Mouse (Mus musculus) ES-E14 (cell line): Measurements from ENCODE around the gene Sema6d. TPM values are rescaled to one million over a fixed set of nuclear protein-coding genes. Genes with fewer than 3 reads are reported as not detected.

Experiments used
- DNase-seq: peaks from one replicate; pipeline ENCODE4 v3.0.0-alpha.2; 2013; ENCODE audit warnings: low read depth, low spot score
- H3K27ac ChIP-seq: 2 replicates; pipeline ENCODE4 v1.5.1; 2012; ENCODE audit warnings: low read depth, mild to moderate bottlenecking, low read length, moderate library complexity, mixed read lengths; ENCODE audit not compliant: poor library complexity, insufficient read depth, severe bottlenecking
- H3K36me3 ChIP-seq: 2 replicates; pipeline ENCODE4 v1.6.1; 2012; ENCODE audit warnings: mild to moderate bottlenecking, low read length, moderate library complexity, mixed read lengths; ENCODE audit not compliant: control insufficient read depth, poor library complexity, insufficient read depth, severe bottlenecking
- H3K4me1 ChIP-seq, 2 experiments: fragments of 150-350 bp in 1 of 2; sonication (generic) in 1 of 2; 2 replicates each; pipeline ENCODE4 v1.6.1; 2012; ENCODE audit warnings: low read length in 2 of 2, mild to moderate bottlenecking in 1 of 2, mixed read lengths in 1 of 2; ENCODE audit not compliant: control insufficient read depth in 2 of 2, insufficient read depth in 2 of 2, poor library complexity in 1 of 2
- H3K4me3 ChIP-seq, 2 experiments: fragments of 150-350 bp in 1 of 2; sonication (generic) in 1 of 2; 2 replicates each; pipeline ENCODE4 v1.5.1; 2012; ENCODE audit warnings: low read length in 2 of 2, low read depth in 1 of 2, mild to moderate bottlenecking in 1 of 2, mixed read lengths in 1 of 2; ENCODE audit not compliant: insufficient read depth in 1 of 2, poor library complexity in 1 of 2, severe bottlenecking in 1 of 2
- H3K9ac ChIP-seq: 2 replicates; pipeline ENCODE4 v1.6.1; 2012; ENCODE audit warnings: low read depth, mild to moderate bottlenecking, low read length, mixed read lengths; ENCODE audit not compliant: poor library complexity, insufficient read depth, severe bottlenecking
- H3K9me3 ChIP-seq: fragments of 150-350 bp; sonication (generic); 2 replicates; pipeline ENCODE4 v1.6.1; 2012; ENCODE audit warnings: low read depth, mild to moderate bottlenecking, low read length; ENCODE audit not compliant: control insufficient read depth, insufficient read depth
- CHD2 ChIP-seq: IDR thresholded peaks from 2 replicates; pipeline ENCODE4 v1.6.1; 2014; ENCODE audit warnings: mild to moderate bottlenecking, low read depth, low read length, inconsistent platforms
- HCFC1 ChIP-seq: IDR thresholded peaks from 2 replicates; pipeline ENCODE4 v1.6.1; 2012; ENCODE audit warnings: low read length, inconsistent platforms, borderline replicate concordance; ENCODE audit not compliant: insufficient read depth
- MAFK ChIP-seq: IDR thresholded peaks from 2 replicates; pipeline ENCODE4 v1.6.1; 2014; ENCODE audit warnings: mild to moderate bottlenecking, low read depth, low read length, inconsistent platforms; ENCODE audit not compliant: insufficient read depth
- ZC3H11A ChIP-seq: IDR thresholded peaks from 2 replicates; pipeline ENCODE4 v1.6.1; 2012; ENCODE audit warnings: low read depth, mild to moderate bottlenecking, inconsistent platforms, low read length, borderline replicate concordance
- ZNF384 ChIP-seq: IDR thresholded peaks from 2 replicates; pipeline ENCODE4 v1.6.1; 2012; ENCODE audit warnings: low read depth, low read length, inconsistent platforms
- in situ Hi-C, 2 experiments: fragments of 600-800 bp; cut with MboI; formaldehyde crosslinking; loops; one replicate each; pipeline ENCODE4 v1.15.1; 2025; ENCODE audit warnings: low sequenced_read_pairs in 2 of 2, inconsistent platforms in 1 of 2; ENCODE audit not compliant: unreplicated experiment in 2 of 2
- total RNA-seq: library from RNA; depleted of rRNA; stranded (reverse); fragments of 300-350 nt; gene quantifications from 2 replicates; pipeline ENCODE4 v1.2.3, GENCODE M21; 2012

The Sema6d gene
- total RNA-seq, 1 experiment = 0.54 TPM

GRCm38 (mm10) chr2:124522426-124522825 is 432.7 kb downstream of the Sema6d start:
- Histone ChIP-seq H3K27ac (no peak overlapping the region), H3K4me3 (no peak overlapping the region), H3K9ac (no peak overlapping the region), H3K9me3 (no peaks in the 10 kb centered on the region), H3K4me1 (no peaks in the 10 kb centered on the region), H3K36me3 (no peaks in the 10 kb centered on the region)
- no peak for DNase-seq
- TF ChIP-seq ZC3H11A (no peak), MAFK (no peak), HCFC1 (no peak), CHD2 (no peak)
- in situ Hi-C loops = no loop called here

- DNase-seq = no peak
- TF ChIP-seq ZC3H11A (no peak), CHD2 (no peak), HCFC1 (no peak), MAFK (no peak), ZNF384 (no peak)
- in situ Hi-C loops = no loop called here
- Histone ChIP-seq H3K4me1 (no peaks in the 10 kb centered on the region), H3K9me3 (no peaks in the 10 kb centered on the region), H3K9ac (no peak overlapping the region), H3K36me3 (no peaks in the 10 kb centered on the region), H3K4me3 (no peak overlapping the region), H3K27ac (no peak overlapping the region)
These were observed 433.9 kb downstream of the Sema6d start for GRCm38 (mm10) chr2:124523667-124524066.

- in situ Hi-C loops = no loop called here
- DNase-seq = no peak
- Histone ChIP-seq H3K4me1 (no peaks in the 10 kb centered on the region), H3K36me3 (no peaks in the 10 kb centered on the region), H3K9me3 (no peaks in the 10 kb centered on the region), H3K9ac (no peak overlapping the region), H3K4me3 (no peak overlapping the region), H3K27ac (no peak overlapping the region)
- TF ChIP-seq MAFK (no peak), ZNF384 (no peak), HCFC1 (no peak), ZC3H11A (no peak), CHD2 (no peak)
These were observed 434.4 kb downstream of the Sema6d start for GRCm38 (mm10) chr2:124524167-124524566.

- Histone ChIP-seq H3K36me3 (no peaks in the 10 kb centered on the region), H3K27ac (no peak overlapping the region), H3K4me3 (no peak overlapping the region), H3K4me1 (no peaks in the 10 kb centered on the region), H3K9ac (no peak overlapping the region), H3K9me3 (no peaks in the 10 kb centered on the region)
- in situ Hi-C loops = no loop called here
- DNase-seq = no peak
- TF ChIP-seq ZC3H11A (no peak), HCFC1 (no peak), ZNF384 (no peak), MAFK (no peak), CHD2 (no peak)
These were observed 437.9 kb downstream of the Sema6d start for GRCm38 (mm10) chr2:124527641-124528040.

GRCm38 (mm10) chr2:124530441-124530840 is 440.7 kb downstream of the Sema6d start:
- no peaks in the 10 kb centered on the region for H3K4me1 ChIP-seq
- DNase-seq = no peak
- H3K36me3 ChIP-seq = no peaks in the 10 kb centered on the region
- H3K9me3 ChIP-seq = no peaks in the 10 kb centered on the region
- in situ Hi-C loops = no loop called here
- no peak overlapping the region for H3K9ac ChIP-seq
- TF ChIP-seq ZC3H11A = no peak
- no peak for TF ChIP-seq HCFC1
- no peak for TF ChIP-seq ZNF384
- no peak for TF ChIP-seq MAFK
- no peak for TF ChIP-seq CHD2
- H3K27ac ChIP-seq = no peak overlapping the region
- no peak overlapping the region for H3K4me3 ChIP-seq
